Mouse (Mus musculus) embryonic facial prominence, embryonic 14.5 days (tissue): ENCODE measurements around the gene Kif6. TPM values are rescaled to one million over a fixed set of nuclear protein-coding genes. Genes with fewer than 3 reads are reported as not detected.
A peak's percentile ranks its signal among the peaks of the same experiment; 100 is the strongest.

Source experiments
- ATAC-seq: fragments of 200-750 bp; cut with Nextera tagmentation; 2 replicates; pipeline ENCODE4 v1.8.0; 2017; ENCODE audit warnings: low read depth, moderate number of reproducible peaks, moderate TSS enrichment
- DNase-seq: peaks from one replicate; pipeline ENCODE4 v3.0.0-alpha.2; 2015; ENCODE audit warnings: low spot score
- H3K27ac ChIP-seq: fragments of 300-500 bp; sonication (generic); replicated peaks from 2 replicates; pipeline ENCODE4 v1.5.1; 2014; ENCODE audit warnings: low read depth, mild to moderate bottlenecking, low read length, moderate library complexity
- H3K27me3 ChIP-seq: fragments of 300-500 bp; sonication (generic); replicated peaks from 2 replicates; pipeline ENCODE4 v1.6.1; 2014; ENCODE audit warnings: low read length; ENCODE audit not compliant: control insufficient read depth, insufficient read depth
- H3K36me3 ChIP-seq: fragments of 300-500 bp; sonication (generic); 2 replicates; pipeline ENCODE4 v1.6.1; 2014; ENCODE audit warnings: low read length, mixed read lengths; ENCODE audit not compliant: control insufficient read depth, insufficient read depth
- H3K4me1 ChIP-seq: fragments of 300-500 bp; sonication (generic); 2 replicates; pipeline ENCODE4 v1.6.1; 2014; ENCODE audit warnings: antibody characterized with exemption, low read length; ENCODE audit not compliant: control insufficient read depth, insufficient read depth
- H3K4me2 ChIP-seq: fragments of 300-500 bp; sonication (generic); 2 replicates; pipeline ENCODE4 v1.6.1; 2014; ENCODE audit warnings: low read depth, mild to moderate bottlenecking, low read length, moderate library complexity, mixed read lengths
- H3K4me3 ChIP-seq: fragments of 300-500 bp; sonication (generic); 2 replicates; pipeline ENCODE4 v1.5.1; 2014; ENCODE audit warnings: low read depth, mild to moderate bottlenecking, low read length
- H3K9ac ChIP-seq: fragments of 300-500 bp; sonication (generic); 2 replicates; pipeline ENCODE4 v1.6.1; 2014; ENCODE audit warnings: low read depth, mild to moderate bottlenecking, low read length, moderate library complexity, mixed read lengths
- H3K9me3 ChIP-seq: fragments of 300-500 bp; sonication (generic); 2 replicates; pipeline ENCODE4 v1.6.1; 2016; ENCODE audit warnings: low read length; ENCODE audit not compliant: control insufficient read depth
- WGBS: fragments of 180-500 bp; shearing (Covaris S2); extraction: QIAGEN DNeasy Blood & Tissue Kit; methylation state at CpG from one replicate; pipeline ENCODE4 v1.1.7; 2014; 5-methylcytosine and 5-hydroxymethylcytosine counted together
- polyA plus RNA-seq: library from polyadenylated mRNA; unstranded; fragments of >200 nt; fragmentation: Nextera tagmentation; extraction: Ambion mirVana; gene quantifications from 2 replicates; pipeline ENCODE4 v1.2.1, GENCODE M21; 2014

Kif6 gene
- polyA plus RNA-seq, 1 experiment from 2014 or later, result 2.1 TPM

DNA sequence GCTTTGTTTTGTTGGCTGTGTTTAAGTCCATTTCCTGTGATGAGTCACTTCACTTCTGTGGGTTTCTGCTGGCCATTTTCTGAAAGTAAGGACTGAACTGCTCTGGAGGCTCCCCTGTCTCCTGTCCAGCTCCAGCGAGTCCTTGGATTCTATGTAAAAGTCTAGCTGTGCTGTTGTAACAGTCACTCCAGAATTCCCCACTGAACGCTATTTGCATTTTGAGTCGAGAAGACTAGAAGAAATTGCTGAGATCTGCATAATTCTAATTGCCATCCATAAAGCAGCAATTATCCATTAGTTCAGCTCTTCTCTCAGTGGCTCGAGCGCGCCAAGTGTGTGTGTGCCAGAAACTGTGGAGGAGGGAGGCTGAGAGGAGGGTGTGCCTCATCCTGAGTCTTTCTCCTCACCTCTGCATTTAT, 57.0 kb downstream of the Kif6 start:
- ATAC-seq, result peak; percentile 76; the same call in 1 of the 2 replicates
- Histone ChIP-seq H3K27me3 (no peaks in the 10 kb centered on the region), H3K9ac (no peak overlapping the region), H3K36me3 (no peaks in the 10 kb centered on the region), H3K4me3 (no peak overlapping the region), H3K4me2 (no peak overlapping the region), H3K9me3 (peaks cover 6% of the 10 kb centered on the region), H3K4me1 (no peaks in the 10 kb centered on the region; the same call in 1 of the 2 replicates), H3K27ac (peak overlapping the region; percentile 56; the same call in 1 of the 2 replicates)
- peak; percentile 90 for DNase-seq
- WGBS, result 59% methylated on average over 6 of the region's 6 CpGs

DNA sequence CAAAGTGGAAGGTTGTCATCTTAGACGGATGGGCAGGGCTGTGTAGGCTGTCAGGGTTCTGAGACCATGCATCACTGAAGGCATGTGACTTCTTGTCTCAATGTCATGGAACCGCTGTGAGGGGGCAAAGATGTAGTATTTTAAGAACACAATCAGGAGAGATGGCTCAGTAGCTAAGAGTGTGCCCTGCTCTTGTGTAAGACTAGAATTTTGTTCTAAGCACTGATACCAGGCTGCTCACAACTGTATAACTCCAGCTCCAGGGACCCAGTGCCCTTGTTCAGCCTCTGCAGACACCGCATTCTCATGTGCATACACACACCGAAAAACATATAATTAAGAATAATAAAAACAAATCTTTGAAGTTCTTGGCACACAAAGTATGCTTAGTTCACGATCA, 57.5 kb downstream of the Kif6 start:
- 73% methylated on average over 5 of the region's 5 CpGs for WGBS
- Histone ChIP-seq H3K4me2 (no peak overlapping the region), H3K4me1 (no peaks in the 10 kb centered on the region; the same call in 1 of the 2 replicates), H3K27me3 (no peaks in the 10 kb centered on the region), H3K9ac (no peak overlapping the region), H3K36me3 (no peaks in the 10 kb centered on the region), H3K4me3 (no peak overlapping the region), H3K9me3 (peaks cover 6% of the 10 kb centered on the region), H3K27ac (no peak overlapping the region)
- DNase-seq (no peak), ATAC-seq (no peak)

DNA sequence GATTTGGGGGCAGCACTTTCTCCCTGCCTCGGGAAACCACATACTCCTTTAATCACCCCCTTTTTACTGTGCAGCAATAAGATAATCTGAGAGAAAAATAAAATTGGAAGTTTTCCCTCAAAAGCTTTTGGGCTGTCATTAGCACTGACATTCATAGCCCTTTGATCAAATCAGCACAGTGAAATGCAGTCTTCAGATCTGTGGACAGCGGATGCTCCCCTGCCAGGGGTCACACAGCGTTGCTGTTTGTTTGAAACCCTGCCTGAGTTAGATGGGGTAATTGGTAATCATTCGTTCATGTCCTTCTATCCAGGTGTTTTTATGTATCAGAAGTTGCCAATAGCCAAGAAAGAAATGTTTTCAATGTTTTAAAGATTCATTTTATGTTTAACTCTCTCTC, 60.7 kb downstream of the Kif6 start:
- no peaks in the 10 kb centered on the region for H3K36me3 ChIP-seq
- H3K9ac ChIP-seq, result no peak overlapping the region
- H3K27ac ChIP-seq, result peak overlapping the region; percentile 28; the same call in 1 of the 2 replicates
- WGBS, result 44% methylated on average over 4 of the region's 4 CpGs
- H3K4me1 ChIP-seq, result no peaks in the 10 kb centered on the region; the same call in 1 of the 2 replicates
- no peak for ATAC-seq
- H3K4me2 ChIP-seq, result peak overlapping the region; percentile 31
- peaks cover 6% of the 10 kb centered on the region for H3K9me3 ChIP-seq
- DNase-seq, result no peak
- no peaks in the 10 kb centered on the region for H3K27me3 ChIP-seq
- no peak overlapping the region for H3K4me3 ChIP-seq

DNA sequence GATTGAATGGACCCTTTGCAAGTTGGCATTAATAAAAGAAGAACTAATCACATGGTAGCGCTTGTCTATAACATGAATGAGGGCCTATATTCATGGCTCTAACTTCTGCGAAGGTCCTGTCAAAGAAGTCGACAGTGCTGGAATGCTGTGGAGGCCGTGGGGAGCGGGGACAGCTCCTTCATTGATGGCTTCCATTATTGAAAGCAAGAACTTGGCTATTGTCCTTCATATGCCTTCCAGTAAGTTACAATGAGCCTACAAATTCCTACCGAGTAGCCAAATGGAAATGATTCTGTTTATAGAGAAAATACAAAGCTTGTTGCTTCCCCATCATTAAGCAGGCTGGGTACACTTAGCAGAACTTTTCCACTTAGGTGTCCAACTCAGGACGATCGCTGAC, 66.5 kb downstream of the Kif6 start:
- peaks cover 6% of the 10 kb centered on the region; the same call in 1 of the 2 replicates for H3K4me1 ChIP-seq
- no peaks in the 10 kb centered on the region for H3K36me3 ChIP-seq
- H3K27me3 ChIP-seq, result no peaks in the 10 kb centered on the region
- H3K9me3 ChIP-seq, result 0 out of 2 replicates have a peak, but pooled peaks cover 3% of the 10 kb centered on the region
- no peak overlapping the region for H3K9ac ChIP-seq
- DNase-seq (no peak), ATAC-seq (no peak)
- H3K4me3 ChIP-seq, result no peak overlapping the region
- no peak overlapping the region for H3K4me2 ChIP-seq
- WGBS, result 72% methylated on average over 8 of the region's 8 CpGs
- no peak overlapping the region for H3K27ac ChIP-seq

DNA sequence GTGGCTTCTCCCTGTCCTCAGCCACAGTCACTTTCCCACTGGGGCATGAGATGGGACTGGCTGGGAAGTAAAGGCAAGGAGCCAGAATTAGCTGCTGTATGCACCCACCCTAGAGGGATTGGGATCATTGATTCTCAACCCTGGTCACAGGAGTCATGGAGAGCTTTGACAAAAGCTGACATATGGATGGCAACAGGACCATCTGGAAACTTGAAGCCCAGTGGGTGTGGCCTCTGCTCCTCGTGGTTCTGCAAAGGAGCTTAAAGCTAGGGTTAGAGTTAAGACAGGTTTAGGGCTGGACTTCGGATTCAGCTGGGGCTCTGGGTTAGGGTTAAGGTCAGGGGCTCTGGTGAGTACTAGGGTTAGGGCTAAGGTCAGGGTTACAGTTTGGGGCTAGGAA, 69.2 kb downstream of the Kif6 start:
- Histone ChIP-seq H3K4me3 (no peak overlapping the region), H3K9ac (no peak overlapping the region), H3K9me3 (0 out of 2 replicates have a peak, but pooled peaks cover 3% of the 10 kb centered on the region), H3K4me1 (peaks cover 6% of the 10 kb centered on the region; the same call in 1 of the 2 replicates), H3K27me3 (no peaks in the 10 kb centered on the region), H3K27ac (no peak overlapping the region), H3K4me2 (no peak overlapping the region), H3K36me3 (no peaks in the 10 kb centered on the region)
- DNase-seq (peak; percentile 12), ATAC-seq (no peak)
- WGBS, result 3% methylated on average over 2 of the region's 2 CpGs

DNA sequence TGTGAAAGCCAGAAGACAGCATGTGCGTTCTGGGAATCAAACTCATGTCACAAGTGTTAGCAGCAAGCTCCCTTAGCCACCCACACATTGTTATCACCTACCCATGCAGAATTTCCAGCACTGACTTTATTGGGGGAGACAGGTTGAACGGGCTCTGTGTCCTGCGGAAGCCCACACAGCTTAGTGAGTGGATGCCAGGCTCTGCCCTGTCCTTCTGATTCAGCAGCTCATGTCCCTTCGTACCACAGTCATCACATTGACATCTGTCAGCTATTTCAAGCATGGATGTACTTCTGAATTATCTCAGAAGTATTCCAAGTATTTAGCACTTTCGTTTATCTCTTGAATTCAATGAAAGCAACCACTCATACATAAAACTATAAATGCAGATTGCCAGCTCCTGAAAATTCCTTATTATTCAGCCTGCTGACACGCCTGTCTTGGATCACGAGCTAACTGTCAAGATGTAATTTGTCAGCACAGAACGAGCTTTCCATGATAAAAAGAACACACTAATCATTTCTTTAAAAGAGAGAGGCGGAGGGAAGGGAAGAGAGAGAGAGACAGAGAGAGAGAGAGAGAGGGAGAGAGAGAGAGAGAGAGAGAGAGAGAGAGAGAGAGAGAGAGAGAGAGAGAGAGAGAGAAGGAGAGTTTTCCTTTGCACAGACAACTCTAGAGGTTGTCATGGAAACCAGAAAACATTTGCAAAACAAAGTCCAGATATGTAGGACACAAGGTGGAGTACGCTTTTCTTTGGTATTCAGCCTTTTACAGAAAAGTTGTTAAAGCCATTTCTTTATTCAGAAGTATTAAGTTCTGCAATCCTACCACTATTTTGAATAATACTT, 75.9 kb downstream of the Kif6 start:
- DNase-seq (peak; percentile 79), ATAC-seq (peak; percentile 15; the same call in 1 of the 2 replicates)
- Histone ChIP-seq H3K27me3 (no peaks in the 10 kb centered on the region), H3K9ac (no peak overlapping the region), H3K4me3 (no peak overlapping the region), H3K4me1 (no peaks in the 10 kb centered on the region), H3K4me2 (no peak overlapping the region), H3K36me3 (no peaks in the 10 kb centered on the region), H3K9me3 (no peaks in the 10 kb centered on the region), H3K27ac (no peak overlapping the region)
- 55% methylated on average over 10 of the region's 10 CpGs for WGBS

DNA sequence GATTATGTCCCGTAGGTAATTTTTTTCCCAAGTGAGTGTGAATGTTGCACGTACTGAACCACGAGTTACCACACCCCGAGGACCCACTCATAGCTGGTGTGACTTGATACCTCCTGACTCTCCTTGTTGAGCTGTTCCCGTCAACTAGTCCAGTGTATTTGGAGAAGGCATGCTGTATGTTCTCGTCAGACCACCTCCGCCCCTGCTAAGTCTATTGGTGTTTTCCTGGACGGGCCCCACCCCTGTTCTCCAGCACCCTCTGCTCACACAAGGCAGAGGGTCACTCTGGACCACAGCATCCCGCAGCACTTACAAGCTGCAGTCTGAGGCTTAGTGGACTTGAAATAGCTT, 76.5 kb downstream of the Kif6 start:
- Histone ChIP-seq H3K27me3 (no peaks in the 10 kb centered on the region), H3K9ac (no peak overlapping the region), H3K4me3 (no peak overlapping the region), H3K4me2 (no peak overlapping the region), H3K4me1 (no peaks in the 10 kb centered on the region), H3K36me3 (no peaks in the 10 kb centered on the region), H3K27ac (peak overlapping the region; percentile 17; the same call in 1 of the 2 replicates), H3K9me3 (no peaks in the 10 kb centered on the region)
- 64% methylated on average over 9 of the region's 9 CpGs for WGBS
- ATAC-seq (peak; percentile 47; the same call in 1 of the 2 replicates), DNase-seq (peak; percentile 20)

DNA sequence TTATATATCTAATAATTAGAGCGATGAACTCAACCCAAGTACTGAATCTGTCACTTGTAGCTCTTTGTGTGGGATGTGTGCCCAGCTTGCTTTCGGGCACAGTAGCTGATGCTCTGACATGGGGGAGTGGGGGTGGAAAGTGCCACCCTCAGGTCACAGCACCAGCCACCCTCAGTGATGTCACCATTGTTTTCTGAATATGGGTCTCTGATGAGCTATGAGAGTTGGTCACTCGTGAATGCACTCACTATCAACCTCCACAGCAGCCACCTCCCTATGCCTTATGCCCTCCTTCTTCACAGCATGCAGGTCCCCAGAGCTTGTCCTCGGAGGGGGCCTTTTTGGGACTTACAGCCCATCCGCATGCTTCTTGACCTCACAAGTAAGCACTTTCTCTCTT, 78.3 kb downstream of the Kif6 start:
- DNase-seq (no peak), ATAC-seq (no peak)
- Histone ChIP-seq H3K9me3 (no peaks in the 10 kb centered on the region), H3K4me1 (no peaks in the 10 kb centered on the region), H3K9ac (no peak overlapping the region), H3K4me2 (no peak overlapping the region), H3K27ac (no peak overlapping the region), H3K36me3 (no peaks in the 10 kb centered on the region), H3K4me3 (no peak overlapping the region), H3K27me3 (no peaks in the 10 kb centered on the region)
- WGBS, result 78% methylated on average over 5 of the region's 5 CpGs

DNA sequence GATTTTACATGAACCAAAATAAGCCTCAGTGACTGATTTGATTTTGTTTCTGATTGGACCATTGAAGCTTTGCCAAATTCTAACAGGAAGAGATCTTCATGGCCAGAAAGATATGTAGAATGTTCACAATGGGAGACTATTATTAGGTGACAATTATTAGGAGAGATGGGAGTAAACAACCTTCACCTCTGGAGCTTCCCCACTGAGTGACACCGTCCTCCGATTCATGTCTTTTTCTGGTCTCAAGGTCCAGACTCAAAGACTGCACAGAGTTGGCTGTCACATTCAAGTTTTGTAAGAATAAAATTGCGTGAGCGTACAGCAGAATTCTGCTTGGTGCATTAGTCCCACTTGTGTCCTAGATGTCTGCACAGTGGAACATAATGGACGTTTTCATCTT, 82.3 kb downstream of the Kif6 start:
- Histone ChIP-seq H3K4me3 (no peak overlapping the region), H3K27ac (no peak overlapping the region), H3K36me3 (no peaks in the 10 kb centered on the region), H3K9me3 (no peaks in the 10 kb centered on the region), H3K9ac (no peak overlapping the region), H3K4me2 (no peak overlapping the region), H3K4me1 (no peaks in the 10 kb centered on the region), H3K27me3 (no peaks in the 10 kb centered on the region)
- no peak for DNase-seq
- no peak for ATAC-seq
- WGBS, result 79% methylated on average over 5 of the region's 5 CpGs
